Mouse (Mus musculus) skeletal muscle tissue, adult 2 months (tissue): ENCODE measurements at regions not wholly inside any gene's neighbourhood (a gene's known extent, or its start where the extent isn't known, plus 50 kb on each side); places are given as distances from the start of the nearest gene placed in this dataset.
"Not testable (repeated sequence)": the region's sequence is repeated elsewhere in the genome, so short reads cannot be mapped to it uniquely, and the experiment has no call there.

Source experiments
- DNase-seq: peaks from one replicate; pipeline ENCODE4 v3.0.0-alpha.2; 2012; ENCODE audit warnings: low read depth, low spot score

DNA sequence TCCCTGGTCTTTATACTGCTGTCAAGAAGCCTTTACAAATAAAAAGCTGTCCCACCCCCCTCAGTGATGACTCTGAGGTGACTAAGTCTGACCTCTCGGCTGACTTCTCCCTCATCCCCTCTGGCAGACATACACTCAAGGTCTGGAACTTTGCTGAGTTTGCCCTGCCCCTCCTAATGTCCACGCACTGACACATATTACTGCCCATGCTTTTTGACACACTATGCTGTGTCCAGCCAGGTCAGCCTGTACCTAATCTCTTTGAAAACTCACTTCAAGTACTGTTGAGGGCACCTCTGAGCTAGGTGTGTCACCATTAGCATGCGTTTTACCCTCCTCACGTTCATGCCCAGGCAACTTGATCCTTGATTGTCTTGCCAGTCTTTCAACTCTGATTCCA lies 164.9 kb upstream of the Frmd6 start:
- no peak for DNase-seq

DNA sequence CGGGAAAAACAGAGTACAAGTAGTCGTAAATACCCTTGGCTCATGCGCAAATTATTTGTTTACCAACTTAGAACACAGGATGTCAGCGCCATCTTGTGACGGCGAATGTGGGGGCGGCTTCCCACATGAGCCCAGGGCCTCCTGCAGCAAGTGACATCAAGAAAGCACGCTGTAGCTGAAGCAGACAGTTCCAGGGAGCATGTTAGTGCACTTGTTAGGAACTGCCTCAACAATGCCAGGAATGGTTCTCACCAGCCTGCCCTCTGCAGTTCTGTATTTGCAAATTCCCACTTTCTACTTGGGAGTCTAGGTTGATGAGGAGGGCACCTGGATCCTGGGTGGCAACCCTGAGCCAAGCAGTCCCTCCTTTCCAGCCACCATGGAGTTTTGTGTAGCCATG lies 157.2 kb upstream of the Frmd6 start:
- not testable (repeated sequence) for DNase-seq

DNA sequence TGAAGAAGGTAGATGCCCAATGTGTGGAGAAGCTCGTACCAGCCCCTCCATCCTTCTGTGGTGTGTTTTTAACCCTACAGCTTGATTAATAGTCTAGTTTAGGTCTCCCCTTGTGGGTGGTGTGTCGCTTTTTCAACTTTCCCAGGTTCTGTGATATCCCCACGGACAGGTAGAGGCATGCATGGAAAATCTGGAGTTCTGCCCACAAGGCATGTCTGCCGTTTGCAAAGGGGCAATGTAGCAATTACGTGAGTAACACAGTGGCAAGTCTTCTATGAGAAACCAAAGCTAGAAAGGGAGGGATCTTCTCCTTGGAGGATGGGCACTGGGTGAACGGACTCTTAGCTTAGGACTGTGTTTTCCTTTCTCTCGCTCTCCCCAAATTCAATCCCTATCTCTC lies 153.2 kb upstream of the Frmd6 start:
- DNase-seq: no peak

DNA sequence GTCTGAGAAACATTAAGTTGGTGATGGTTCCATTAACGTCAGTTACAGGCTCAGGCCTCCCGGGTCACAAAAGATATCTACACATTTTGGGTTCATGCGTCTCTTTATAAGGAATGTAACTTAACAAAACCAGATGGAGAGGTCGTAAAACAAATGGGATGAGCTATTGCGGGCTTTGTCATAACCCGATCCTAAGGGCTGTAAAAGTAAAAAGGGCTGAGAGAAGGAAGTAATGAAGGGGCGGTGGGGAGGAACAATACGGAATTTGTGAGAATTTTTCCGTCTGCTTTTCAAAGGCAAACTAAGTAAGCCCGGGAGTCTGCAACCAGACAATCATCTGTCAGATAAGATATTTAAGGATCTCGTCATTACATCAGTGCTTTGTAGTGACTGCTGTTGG lies 152.1 kb upstream of the Frmd6 start:
- DNase-seq: no peak

DNA sequence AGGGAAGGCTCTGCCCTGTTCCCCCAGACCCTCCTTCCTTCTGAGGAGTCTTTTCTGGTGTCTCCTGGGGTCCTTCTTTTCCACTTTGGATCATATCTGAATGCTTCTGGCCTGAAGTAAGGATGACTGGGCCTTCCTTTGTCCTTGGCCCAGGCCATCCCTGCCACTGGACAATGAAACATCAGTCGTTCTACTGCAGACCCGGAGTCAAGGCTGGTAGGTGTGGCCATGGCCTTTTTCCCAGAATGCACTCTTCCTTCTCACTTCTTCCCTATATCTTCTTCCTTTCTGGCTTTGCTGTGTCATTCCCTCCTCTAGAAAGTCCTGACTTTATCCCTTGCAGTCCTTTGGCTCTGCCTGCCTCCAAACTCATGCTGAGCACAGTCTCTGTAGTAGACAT lies 151.2 kb upstream of the Frmd6 start:
- DNase-seq: no peak

DNA sequence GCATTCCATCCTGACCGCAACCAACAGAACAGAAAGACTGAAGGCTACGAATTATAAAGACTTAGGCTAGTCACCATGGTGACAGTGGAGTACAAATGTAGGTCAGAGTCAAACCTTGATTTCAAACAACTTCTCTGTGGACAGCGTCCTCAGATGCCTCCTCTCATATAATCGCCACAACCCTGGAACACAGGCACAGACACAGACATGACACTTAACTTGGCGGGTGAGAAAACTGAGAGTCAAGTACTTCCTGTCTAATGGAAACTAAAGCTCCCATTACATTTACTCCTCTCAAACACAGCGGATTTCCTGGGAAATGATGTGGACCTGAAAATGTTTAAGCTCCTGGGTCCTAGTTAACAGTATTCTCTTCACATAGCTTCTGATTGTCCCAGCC lies 149.5 kb upstream of the Frmd6 start:
- no peak for DNase-seq

DNA sequence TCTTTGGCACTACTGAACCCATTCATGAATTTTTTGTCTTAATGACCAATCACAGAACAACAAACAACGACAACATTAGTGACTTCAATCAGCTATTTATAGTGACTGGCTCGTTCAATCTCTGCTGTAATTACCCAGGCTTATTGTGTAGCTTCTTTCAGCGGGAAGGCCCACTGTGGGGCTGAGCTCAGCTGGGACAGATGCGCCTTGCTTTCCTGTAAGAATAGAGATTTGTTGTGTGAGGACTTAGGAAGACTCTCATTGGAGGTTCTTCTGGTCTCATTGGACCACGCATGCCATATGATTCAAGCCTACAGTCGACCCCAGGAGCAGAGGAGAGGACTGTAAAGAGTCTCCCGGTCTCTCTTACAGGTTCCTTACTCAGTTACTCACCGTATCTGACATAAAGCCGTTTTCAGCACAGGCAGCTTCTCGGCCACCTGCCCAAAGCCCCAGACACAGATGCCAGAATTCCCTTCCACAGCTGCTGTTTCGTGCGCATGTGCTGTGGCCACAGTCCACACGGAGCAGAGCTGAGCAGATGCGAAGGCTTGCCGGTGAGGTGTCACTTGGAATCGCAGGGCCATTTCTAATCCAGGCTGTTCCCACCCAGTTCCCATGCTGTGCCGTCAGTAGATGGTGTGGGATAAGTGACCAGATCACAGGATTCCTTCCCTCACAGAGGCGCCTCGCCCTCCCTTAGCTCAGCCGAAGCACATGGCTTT lies 145.5 kb upstream of the Frmd6 start:
- DNase-seq: peak; percentile 84

DNA sequence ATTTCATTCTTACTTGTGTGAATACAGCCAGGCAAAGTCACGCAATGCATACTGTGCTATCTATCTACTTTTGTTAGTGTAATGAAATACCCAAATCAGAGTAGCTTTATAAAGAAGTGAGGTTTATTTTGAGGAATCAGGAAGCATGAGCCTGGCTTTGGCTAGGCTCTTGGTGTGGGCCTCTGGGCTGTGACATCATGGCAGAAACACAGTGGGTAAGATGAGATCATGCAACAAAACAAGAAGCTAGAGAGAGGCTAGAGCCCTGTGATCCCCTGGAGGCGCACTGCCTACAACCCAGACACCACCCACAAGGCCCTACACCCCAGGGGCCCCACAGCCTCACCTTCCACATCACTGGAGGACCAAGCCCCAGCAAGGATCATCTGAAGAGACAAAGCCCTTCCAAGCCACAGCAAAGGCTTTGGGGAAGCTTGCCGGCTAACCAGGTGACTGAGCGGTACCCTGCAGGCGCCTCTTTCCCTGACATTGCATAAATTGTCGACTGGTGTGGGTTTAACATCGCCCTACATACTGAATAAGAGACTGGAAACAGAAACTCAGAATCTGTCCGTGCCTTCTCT lies 143.8 kb upstream of the Frmd6 start:
- DNase-seq: no peak

DNA sequence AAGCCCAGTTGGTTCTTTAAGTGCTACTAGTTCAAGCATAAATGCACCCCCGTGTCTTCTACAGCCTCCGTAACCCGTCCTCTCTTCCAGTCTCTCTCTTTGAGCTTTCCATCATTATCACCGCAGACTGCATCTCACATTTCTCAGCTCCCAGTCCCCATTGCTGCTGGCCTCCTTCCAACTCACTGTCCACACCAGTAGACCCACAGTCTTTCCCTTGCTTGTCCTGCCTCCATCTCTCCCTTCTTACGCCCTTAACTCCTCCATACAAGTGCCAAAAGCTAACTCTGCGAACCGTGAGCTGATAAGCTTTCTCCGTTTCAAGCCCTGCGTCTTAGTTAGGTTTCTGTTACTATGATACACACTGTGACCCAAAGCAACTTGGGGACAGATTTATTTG lies 141.0 kb upstream of the Frmd6 start:
- no peak for DNase-seq

DNA sequence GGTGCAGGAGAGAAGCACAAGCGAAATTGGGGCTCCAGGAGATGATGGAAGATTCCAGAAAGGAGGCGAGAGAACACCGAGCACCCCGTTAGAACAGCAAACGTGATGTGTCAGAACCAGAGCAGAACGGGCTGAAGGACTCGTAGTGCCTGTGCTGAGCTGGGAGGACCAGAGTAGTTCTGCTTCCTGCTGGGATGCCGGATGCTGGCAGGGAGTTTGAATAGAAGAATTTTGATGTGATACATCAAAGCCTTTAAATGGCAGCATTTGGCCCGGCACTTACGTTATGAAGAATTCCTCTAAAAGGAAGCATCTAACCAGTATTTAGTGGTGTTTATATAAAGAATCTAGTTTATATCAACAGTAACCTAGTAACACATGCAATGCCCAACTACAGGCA lies 139.9 kb upstream of the Frmd6 start:
- DNase-seq: no peak

DNA sequence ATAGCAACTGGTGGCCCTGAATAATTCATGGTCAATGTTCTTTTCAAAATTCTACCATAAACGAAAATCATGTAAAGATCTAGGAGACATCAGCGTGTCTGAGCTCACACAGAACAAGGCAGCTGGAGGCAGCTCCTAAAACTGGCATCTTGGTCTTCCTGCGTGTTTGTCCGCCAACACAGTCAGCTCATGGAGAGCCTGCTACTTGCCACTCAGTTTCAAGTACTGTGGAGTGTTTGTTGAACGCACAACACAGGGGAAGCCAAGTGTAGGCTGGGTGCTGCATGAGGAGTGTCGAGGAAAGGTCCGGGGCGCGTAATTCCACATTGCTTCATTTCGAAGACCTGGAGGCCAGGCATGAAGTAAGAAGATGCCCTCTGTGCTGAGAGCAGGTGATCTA lies 139.0 kb upstream of the Frmd6 start:
- no peak for DNase-seq

DNA sequence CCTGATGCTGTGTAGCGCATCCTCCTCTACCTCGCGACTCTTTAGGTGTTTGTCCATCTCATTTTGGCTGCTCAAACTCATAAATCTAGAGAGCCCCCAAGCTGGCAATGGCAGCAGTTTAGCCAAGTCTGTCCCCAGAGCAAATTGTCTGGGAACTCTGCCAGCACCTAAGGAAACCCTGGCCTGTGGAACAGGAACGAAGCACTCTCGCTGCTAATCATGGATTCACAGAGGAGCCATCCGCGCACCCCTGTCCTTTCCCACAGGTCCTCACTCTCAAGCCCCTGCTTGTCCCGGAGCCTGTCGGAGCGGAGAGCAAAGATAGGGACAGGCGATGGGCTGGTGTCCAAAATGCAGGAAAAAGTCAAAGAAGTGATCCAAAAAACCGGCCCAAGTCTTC lies 138.3 kb upstream of the Frmd6 start:
- no peak for DNase-seq

DNA sequence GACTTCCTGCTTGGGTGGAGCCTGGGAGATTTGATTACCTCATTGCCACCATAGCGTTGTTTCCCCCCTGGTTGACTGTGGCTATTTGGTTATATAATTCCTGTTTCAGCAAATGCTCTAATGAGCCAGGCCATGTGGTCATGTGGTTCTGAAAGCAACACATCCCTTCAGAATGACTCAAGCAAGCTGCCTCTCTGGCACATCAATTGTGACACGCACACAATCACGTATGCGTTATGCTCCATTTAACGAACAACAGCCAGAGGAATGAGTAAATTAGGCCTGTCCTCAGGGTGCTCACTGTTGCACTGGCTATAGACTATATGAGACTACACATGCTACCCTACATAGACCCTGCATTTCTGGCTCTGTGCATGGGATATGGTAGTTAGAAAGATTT lies 130.2 kb upstream of the Frmd6 start:
- no peak for DNase-seq

DNA sequence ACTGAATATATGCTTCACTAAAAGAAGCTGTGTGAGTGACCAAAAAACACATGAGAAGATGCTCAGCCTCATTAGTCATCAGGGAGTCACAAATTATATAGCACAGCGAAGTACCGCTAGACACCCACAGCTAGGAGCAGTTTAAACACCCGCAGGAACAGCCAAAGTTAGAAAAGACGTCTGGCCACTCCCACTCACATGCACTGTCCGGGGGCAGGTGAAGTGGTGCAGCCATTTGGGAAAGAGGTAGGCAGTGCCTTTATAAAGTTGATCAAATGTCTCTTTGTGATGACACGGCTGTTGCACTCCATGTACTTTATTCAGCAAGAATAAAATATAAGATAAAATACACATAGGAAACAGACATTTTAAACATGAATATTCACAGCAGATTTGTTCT lies 129.1 kb upstream of the Frmd6 start:
- DNase-seq: no peak

DNA sequence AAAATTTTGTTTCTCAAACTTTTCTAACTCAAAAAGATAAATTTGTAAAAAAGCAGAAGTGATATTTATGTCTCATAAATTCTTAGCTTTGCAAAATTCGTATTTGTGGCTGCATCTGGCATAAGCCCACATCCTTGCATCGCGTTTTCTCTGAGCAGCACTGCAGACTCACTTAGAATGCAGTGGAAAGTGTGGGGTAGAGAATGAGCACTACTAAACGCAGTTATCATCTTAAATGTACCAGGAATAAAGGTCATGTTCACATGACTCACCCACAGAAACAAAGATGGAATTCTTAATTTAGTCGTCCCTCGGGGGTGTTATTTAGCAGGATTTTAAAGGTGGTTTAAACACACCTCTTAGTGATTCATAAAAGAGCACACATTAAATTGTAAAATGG lies 126.8 kb upstream of the Frmd6 start:
- DNase-seq: no peak

DNA sequence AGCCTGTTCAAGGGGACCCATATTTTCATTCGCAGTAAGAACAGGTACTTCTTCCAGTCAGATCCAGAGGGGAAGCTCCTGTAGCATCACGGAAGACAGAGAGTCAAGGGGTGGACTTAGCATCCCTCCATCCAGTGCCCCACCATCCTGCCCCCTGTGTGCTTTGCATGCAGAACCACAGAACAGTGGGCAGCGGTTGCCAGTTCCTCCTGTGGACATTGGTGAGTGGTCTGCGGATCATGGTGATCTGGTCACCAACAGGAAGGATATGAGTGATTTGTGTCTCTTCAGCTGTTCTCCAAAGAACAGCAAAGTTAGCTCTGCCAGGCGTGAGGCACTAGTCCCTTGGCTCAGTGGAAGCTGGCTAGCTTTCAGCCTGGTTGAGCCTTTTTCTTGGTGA lies 122.8 kb upstream of the Frmd6 start:
- DNase-seq: no peak

DNA sequence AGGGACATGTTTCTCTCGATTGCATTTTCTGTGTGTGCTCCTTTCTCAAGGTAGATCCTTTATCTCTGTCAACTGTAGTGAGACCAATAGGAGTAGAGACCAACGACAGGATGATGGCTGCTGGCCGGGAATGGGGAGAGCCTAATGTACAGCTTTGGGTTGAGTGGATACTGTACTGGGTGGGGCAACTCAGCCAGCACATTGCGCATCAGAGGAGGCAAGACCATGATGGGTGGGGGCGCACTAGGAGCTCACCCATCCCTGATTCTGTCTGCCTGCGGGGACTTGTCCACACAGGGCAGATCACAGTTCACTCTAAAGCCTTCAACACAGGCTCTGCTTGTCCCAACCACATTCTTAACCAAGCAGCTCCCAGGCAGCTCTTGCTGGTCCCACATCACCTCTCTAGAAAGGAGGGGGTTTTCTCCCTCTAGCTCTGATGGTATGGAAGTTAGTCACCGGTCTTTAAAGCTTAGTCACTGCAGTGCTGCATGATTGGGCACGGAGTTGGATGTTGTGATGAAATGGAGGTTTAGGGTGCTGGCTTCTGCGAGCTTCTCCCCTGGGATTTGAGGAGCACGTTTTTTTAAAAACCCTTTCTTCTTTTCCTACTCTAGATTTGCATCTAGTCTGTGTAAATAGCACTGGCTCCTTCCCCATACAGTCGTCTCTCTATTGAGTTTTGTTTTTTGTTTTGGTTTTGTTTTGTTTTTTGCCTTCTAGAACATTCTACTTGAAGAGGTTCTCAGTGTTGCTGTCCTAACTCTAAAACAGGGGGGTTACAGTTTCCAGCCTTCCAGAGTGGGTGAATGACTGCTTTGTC lies 118.3 kb upstream of the Frmd6 start:
- DNase-seq: no peak

DNA sequence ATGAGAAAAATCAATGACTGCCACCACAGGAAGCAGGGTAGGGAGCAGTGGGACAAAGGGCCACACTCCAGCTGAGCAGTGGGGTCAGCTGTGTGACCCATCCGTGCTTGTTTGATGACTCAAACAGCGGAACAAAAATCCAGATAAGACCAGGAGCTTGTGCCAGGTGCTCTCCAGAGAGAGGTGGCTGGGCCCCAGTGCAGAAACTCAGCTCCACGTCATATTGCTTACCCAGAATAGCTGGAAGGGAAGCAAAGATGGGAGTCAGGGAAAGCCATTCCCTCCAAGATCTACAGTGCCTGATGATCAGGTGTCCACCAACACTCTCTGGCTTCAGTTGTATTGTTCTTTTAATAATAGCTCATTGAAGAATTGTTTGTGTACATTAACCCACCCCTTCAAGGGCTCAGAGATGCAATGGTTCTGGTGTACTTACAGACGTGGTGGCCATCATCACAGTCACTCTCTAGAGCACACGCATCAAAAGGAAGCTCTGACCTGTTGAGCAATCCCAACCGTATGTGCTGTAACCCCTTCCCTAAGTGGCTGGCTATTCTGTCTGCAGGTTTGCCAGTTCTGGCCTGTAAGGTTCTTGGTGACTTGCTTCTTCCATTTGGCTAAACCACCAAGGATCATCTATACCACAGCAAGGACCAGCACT lies 117.6 kb upstream of the Frmd6 start:
- DNase-seq: no peak

DNA sequence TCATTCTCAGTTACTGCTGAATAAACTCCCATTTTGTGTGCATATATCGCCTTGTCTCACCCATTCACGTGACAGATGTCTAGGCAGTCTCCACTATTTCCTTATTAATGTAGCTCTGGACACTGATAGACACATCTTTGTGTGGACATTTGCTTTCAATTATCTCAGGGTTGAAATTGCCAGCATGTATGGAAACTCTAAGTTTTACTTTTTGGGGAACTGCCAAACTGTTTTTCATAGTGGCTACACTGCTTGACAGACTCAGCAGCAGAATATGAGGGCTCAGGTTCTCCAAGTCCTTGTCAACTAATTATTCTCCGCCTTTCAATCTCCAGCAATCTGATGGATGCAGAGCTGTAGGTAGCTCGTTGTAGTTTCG lies 117.0 kb upstream of the Frmd6 start:
- DNase-seq: no peak

DNA sequence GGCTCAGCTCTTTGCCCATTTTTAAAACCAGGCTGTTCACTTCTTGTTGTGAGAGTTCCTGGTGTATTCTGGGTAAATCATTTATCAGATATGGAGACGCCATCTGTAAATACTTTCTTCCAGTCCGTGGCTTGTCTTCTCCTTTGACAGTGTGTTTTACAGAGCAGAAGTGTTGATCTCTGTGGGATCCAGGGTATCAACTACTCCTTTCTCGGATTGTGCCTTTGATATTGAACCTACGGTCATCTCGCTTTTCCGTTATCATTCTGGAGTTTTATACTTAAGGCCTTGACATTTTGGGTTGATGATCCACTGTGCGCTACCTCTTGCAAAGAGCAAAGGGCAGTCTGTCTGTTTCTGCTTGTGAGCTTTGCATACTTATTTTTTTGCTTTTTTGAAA lies 115.0 kb upstream of the Frmd6 start:
- DNase-seq: no peak

DNA sequence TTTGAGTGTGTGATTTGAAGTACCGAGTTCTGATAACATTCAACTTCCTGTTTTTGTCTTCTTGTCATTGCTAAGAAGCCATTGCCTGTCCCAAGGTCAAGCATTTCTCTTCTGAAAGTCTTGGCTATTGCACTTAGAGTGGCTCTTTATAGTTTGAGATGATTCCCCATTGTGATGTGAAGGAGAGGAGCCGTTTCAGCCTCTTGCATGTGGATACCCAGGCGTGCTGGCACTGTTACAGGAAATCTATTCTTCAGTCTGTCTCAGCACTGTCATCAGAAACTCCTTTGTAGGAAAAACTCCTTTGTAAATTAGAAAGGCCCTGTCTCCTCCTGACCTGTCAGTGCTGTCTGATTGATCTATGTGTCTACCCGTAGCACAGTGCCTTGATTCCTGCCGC lies 114.3 kb upstream of the Frmd6 start:
- DNase-seq: no peak

DNA sequence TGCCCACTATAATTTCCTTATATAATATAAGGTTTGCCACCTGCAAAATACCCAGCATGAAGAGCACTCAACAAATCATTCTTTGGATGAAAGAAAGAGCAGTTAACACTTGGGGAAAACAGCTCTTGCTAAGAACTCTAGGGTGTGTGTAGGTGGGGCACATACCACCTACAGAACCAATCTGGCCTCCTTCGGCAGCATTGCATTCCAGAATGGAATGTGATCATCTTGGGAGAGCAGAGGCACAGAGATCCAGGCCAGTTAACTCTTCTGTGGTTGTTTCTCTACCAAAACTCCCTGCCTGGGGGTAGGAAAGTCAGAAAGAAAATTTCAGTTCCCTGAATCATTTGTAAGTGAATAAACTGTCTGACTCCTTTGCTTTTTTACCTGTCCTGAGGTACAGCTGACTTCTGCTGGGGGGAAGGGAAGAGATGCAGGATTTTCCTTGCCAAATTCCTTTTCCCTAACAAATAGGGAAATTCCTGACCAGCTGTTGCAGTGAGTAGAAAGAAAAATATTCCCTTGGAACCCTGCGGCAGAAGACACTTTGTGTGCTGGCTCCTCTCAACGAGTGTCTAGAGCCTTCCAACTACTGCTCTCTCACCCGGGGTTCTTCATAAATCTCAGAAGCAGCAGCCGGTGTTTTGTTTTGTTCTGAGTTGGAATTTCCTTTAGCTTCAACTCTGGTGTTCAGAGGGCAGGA lies 112.8 kb upstream of the Frmd6 start:
- no peak for DNase-seq
